Mouse (Mus musculus): ENCODE measurements around the gene Net1. TPM values are rescaled to one million over a fixed set of nuclear protein-coding genes. Genes with fewer than 3 reads are reported as not detected.

Gene Net1
- polyA plus RNA-seq (2012; rRNA removed), result 18.5 and 18.7 TPM in 2 replicates

DNA sequence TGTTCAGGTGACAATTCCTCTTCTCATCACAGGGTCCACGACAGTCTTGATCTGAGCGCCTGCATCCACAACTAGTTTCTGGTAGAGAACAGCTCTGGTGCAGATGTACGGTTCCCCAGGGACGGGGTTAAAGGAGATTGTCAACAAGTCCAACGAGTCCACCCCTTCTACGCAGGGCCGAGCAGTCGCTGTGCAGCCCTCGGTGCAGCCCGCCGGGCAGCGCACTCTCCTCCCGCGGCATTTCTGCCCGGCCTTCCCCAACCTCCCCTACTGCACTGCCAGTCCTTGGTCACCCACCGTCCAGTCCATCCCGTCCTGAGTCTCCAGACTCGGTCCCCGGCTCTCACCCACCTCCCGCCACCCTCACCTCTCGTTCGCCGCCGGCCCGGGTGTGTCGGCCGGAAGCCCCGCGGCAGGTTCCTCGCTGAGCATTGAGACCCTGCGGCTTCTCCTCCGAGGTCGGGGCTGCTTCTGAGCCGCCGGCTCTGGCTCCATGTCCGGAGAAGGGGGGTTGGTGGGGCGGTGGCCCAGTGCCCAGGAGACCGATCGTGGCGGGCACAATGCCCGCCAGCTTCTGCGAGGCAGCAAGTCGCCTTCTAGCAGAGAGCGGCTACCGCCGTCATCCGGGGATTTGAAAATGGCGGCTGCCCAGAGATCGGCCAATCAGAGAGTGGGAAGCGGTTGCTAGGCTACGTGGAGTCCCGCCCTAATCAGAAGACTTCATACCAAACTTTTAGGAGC is at the start of gene Net1, which contains the start of gene Tubal3:
Net1 (minus strand) TSS at position 650 of the 741 bp plus-strand sequence.
Tubal3 (plus strand) TSS at position 704 of the 741 bp plus-strand sequence.
- no peaks in the 10 kb centered on the region for H3K4me1 ChIP-seq (ENCODE audit: control insufficient read depth, insufficient read depth, low read length)
- TF ChIP-seq CTCF (IDR thresholded peaks at IDR 0.05; ENCODE audit: extremely low read depth, insufficient read depth, low read length), result no peak
- TF ChIP-seq POLR2A (IDR thresholded peaks at IDR 0.05; ENCODE audit: extremely low read depth, insufficient read depth, low read length), result no peak
- H3K4me3 ChIP-seq (ENCODE audit: insufficient read depth, low read length), result peak within 1 kb of the TSS; percentile 55
- H3K27ac ChIP-seq (ENCODE audit: insufficient read depth, low read length), result no peak within 1 kb of the TSS

DNA sequence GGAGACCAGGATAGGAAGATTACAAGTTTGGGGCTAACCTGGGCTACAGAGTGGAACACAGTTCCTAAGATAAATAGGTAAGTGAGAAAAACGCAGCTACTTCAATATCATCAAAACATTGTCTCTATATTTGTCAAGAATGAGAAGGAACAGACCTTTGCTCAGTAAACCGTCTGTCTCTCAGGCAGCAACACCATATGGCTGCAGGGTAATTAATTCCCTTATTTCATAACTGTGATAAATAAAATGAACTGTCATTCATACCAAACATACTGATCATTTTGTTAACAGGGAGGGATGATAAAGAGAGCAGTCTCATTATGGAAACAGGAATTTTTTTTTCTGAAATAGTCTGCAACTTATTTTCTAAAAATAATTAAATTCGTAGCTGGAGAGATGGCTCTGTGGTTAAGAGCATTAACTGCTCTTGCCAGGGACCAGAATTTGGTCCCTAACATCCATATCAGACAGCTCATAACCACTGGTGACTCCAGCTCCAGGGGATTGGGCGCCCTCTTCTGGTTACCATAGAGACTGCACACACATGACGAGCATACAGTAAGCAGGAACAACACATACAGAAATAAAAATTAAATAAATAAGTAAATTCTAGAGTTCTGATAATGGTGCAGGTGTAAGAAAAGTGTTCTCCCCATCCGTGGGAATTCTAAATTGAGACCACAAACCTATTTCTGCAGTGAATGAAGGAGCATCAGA is 33.3 kb upstream of the Net1 start:
- Histone ChIP-seq H3K4me1 (ENCODE audit: control insufficient read depth, insufficient read depth, low read length) (no peaks in the 10 kb centered on the region), H3K4me3 (ENCODE audit: insufficient read depth, low read length) (no peak overlapping the region), H3K27ac (ENCODE audit: insufficient read depth, low read length) (no peak overlapping the region)
- TF ChIP-seq CTCF (IDR thresholded peaks at IDR 0.05; ENCODE audit: extremely low read depth, insufficient read depth, low read length), result no peak
- TF ChIP-seq POLR2A (IDR thresholded peaks at IDR 0.05; ENCODE audit: extremely low read depth, insufficient read depth, low read length), result no peak

DNA sequence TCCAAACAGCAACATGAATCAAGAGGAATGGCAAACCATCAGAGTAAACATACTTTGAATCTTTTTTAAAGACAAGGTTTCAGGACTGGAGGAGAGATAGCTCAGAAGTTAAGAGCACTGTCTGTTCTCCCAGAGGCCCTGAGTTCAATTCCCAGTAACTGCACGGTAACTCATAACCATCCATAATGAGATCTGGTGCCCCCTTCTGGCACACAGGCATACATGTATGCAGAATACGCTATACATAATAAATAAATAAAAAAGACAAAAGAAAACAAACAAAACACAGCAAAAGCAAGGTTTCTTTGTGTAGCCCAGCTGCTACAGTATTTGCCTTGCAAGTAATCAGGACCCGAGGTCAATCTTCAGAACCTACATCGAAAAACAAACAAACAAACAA is 31.5 kb upstream of the Net1 start:
- H3K27ac ChIP-seq (ENCODE audit: insufficient read depth, low read length), result no peak overlapping the region
- H3K4me3 ChIP-seq (ENCODE audit: insufficient read depth, low read length), result no peak overlapping the region
- no peaks in the 10 kb centered on the region for H3K4me1 ChIP-seq (ENCODE audit: control insufficient read depth, insufficient read depth, low read length)
- TF ChIP-seq CTCF (IDR thresholded peaks at IDR 0.05; ENCODE audit: extremely low read depth, insufficient read depth, low read length), result no peak
- no peak for TF ChIP-seq POLR2A (IDR thresholded peaks at IDR 0.05; ENCODE audit: extremely low read depth, insufficient read depth, low read length)

DNA sequence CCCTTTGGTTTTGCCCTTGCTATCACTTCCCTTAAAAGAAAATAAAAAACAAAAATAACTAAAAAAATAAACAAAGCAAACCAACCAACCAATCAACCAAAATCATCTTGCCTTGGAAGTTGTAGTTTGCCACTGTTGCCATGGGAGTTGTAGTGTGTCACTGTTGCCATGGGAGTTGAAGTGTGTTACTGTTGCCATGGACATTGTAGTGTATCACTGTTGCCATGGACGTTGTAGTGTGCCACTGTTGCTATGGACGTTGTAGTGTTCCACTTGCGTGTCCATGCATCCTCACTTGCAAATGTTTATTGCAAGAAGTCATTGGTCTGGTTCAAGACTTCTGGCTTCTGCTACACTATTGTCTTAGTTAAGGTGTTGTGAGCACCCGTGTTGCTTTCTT is 29.2 kb upstream of the Net1 start:
- no peak overlapping the region for H3K27ac ChIP-seq (ENCODE audit: insufficient read depth, low read length)
- no peak overlapping the region for H3K4me3 ChIP-seq (ENCODE audit: insufficient read depth, low read length)
- no peaks in the 10 kb centered on the region for H3K4me1 ChIP-seq (ENCODE audit: control insufficient read depth, insufficient read depth, low read length)
- TF ChIP-seq POLR2A (IDR thresholded peaks at IDR 0.05; ENCODE audit: extremely low read depth, insufficient read depth, low read length), result no peak
- no peak for TF ChIP-seq CTCF (IDR thresholded peaks at IDR 0.05; ENCODE audit: extremely low read depth, insufficient read depth, low read length)

DNA sequence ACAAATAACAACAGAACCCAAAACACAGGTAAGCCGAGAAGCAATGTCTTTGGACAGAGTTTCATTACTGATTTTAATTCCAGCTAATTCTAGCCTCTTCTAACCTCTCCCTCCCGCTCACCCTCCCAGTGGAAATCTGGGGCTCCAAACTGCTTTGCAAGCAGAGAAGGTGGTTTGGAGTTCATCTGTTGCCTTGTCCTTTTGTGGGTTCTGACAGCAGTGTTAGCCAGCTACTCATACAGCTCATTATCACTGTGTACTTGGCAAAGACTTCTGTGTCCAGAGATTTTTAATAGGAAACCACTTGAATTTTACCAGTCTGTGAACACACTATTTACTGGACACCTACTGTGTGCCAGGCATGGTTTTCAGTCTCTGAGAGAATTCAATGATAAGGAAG is 27.2 kb upstream of the Net1 start, which contains the start of gene Ucn3:
Ucn3 (minus strand) TSS at position 101 of the 400 bp plus-strand sequence.
- TF ChIP-seq CTCF (IDR thresholded peaks at IDR 0.05; ENCODE audit: extremely low read depth, insufficient read depth, low read length) (no peak), POLR2A (IDR thresholded peaks at IDR 0.05; ENCODE audit: extremely low read depth, insufficient read depth, low read length) (no peak)
- no peaks in the 10 kb centered on the region for H3K4me1 ChIP-seq (ENCODE audit: control insufficient read depth, insufficient read depth, low read length)
- H3K4me3 ChIP-seq (ENCODE audit: insufficient read depth, low read length), result no peak within 1 kb of the TSS
- H3K27ac ChIP-seq (ENCODE audit: insufficient read depth, low read length), result no peak within 1 kb of the TSS

DNA sequence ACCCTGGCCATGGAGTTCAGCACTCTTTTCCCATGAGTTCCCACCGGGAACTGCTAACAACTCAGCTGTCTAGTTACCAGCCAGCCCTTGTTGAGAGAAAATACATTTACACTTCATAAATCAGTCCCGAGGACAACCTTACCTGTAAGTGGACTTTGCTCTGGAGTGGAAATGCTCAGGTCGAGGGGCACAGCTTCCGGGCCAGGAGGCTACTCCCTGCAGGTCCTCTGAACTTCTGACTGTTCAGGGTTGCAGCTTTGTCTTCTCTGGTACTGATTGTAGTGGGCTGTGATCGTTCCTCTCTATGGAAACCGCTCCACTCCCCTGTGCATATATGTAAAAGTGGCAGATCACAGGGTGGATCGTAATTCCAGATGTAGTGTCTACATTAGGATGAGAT is 26.7 kb upstream of the Net1 start:
- H3K27ac ChIP-seq (ENCODE audit: insufficient read depth, low read length), result no peak overlapping the region
- H3K4me1 ChIP-seq (ENCODE audit: control insufficient read depth, insufficient read depth, low read length), result no peaks in the 10 kb centered on the region
- no peak overlapping the region for H3K4me3 ChIP-seq (ENCODE audit: insufficient read depth, low read length)
- TF ChIP-seq POLR2A (IDR thresholded peaks at IDR 0.05; ENCODE audit: extremely low read depth, insufficient read depth, low read length) (no peak), CTCF (IDR thresholded peaks at IDR 0.05; ENCODE audit: extremely low read depth, insufficient read depth, low read length) (no peak)

DNA sequence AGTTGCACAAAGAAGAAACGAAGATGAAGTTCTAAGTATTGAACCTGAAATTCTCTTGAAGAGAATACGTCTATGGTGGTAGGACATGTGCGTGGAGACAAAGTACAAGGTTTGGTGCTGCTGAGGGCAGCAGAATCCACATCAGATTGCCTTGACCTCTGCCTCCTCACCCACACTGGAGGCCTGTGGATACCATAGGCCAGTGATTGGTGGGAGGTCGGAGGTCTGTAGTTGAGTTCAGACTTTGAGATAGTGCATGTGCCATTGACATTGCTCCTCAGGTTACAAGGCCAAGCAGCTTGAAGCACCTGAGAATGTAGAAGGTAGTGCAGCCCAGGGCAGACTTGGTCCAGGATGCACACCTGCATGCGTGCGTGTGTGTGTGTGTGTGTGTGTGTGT is 8.0 kb upstream of the Net1 start:
- TF ChIP-seq POLR2A (IDR thresholded peaks at IDR 0.05; ENCODE audit: extremely low read depth, insufficient read depth, low read length) (no peak), CTCF (IDR thresholded peaks at IDR 0.05; ENCODE audit: extremely low read depth, insufficient read depth, low read length) (no peak)
- Histone ChIP-seq H3K4me3 (ENCODE audit: insufficient read depth, low read length) (no peak overlapping the region), H3K27ac (ENCODE audit: insufficient read depth, low read length) (no peak overlapping the region), H3K4me1 (ENCODE audit: control insufficient read depth, insufficient read depth, low read length) (no peaks in the 10 kb centered on the region)

DNA sequence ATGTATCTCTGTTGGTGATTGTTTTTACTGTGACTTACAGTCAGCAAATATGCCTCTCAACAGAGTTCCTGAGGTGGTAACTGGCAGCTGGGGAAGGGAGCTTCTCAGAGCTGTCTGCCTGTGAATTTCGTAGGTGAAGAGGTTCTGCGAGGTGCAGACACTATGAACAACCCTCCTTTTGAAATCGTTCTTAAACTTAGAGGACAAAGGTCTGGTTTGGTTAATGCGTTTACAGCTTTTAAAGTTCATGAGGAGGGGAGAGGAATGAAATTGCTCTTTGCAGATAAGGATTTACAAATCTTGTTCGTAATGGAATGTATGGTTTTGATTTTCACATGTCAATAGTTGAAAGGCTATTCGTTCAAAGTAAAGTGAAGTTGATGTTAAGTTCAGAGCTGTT is 7.6 kb upstream of the Net1 start:
- Histone ChIP-seq H3K4me3 (ENCODE audit: insufficient read depth, low read length) (no peak overlapping the region), H3K27ac (ENCODE audit: insufficient read depth, low read length) (no peak overlapping the region), H3K4me1 (ENCODE audit: control insufficient read depth, insufficient read depth, low read length) (no peaks in the 10 kb centered on the region)
- TF ChIP-seq POLR2A (IDR thresholded peaks at IDR 0.05; ENCODE audit: extremely low read depth, insufficient read depth, low read length) (no peak), CTCF (IDR thresholded peaks at IDR 0.05; ENCODE audit: extremely low read depth, insufficient read depth, low read length) (no peak)

DNA sequence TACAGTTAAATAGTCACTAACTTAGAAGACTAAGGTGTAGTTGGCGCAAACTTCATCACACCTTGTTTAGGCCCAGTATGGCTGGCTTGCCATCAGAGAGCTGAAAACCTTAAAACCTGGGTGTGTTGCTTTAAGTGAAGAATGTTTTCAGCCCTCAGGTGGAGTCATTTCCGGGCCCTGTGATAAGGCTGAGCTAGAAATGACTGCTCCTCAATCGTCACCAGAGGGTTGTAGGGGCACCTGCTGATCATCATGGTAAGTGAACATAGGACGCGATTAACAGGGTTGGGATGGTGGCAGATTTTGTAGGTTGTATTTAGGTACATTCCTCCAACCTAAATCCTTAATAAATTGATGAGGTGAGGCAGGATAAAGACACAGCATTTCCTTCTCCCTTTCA is 6.5 kb upstream of the Net1 start:
- no peak overlapping the region for H3K4me3 ChIP-seq (ENCODE audit: insufficient read depth, low read length)
- H3K4me1 ChIP-seq (ENCODE audit: control insufficient read depth, insufficient read depth, low read length), result no peaks in the 10 kb centered on the region
- no peak overlapping the region for H3K27ac ChIP-seq (ENCODE audit: insufficient read depth, low read length)
- no peak for TF ChIP-seq CTCF (IDR thresholded peaks at IDR 0.05; ENCODE audit: extremely low read depth, insufficient read depth, low read length)
- TF ChIP-seq POLR2A (IDR thresholded peaks at IDR 0.05; ENCODE audit: extremely low read depth, insufficient read depth, low read length), result no peak

DNA sequence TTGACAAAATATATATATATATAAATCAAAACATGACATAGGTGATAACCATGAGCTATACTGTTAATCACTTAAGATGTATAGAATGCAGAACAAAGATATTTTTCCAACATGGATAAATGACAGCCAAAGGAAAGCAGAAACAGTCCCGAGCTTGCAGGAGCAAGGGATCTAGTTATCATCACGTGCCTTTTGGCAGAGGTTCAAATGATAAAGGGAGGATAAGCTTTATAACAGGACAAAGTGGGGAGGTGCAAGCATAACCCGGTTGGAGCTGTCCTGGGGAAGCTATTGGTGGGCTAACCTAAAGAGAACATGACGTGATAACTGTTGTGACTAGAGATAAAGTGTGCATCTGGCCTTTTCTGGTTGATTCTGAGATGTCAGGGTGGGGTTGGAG is 4.5 kb downstream of the Net1 start:
- no peak for TF ChIP-seq POLR2A (IDR thresholded peaks at IDR 0.05; ENCODE audit: extremely low read depth, insufficient read depth, low read length)
- no peak for TF ChIP-seq CTCF (IDR thresholded peaks at IDR 0.05; ENCODE audit: extremely low read depth, insufficient read depth, low read length)
- H3K4me3 ChIP-seq (ENCODE audit: insufficient read depth, low read length), result no peak overlapping the region
- H3K4me1 ChIP-seq (ENCODE audit: control insufficient read depth, insufficient read depth, low read length), result no peaks in the 10 kb centered on the region
- no peak overlapping the region for H3K27ac ChIP-seq (ENCODE audit: insufficient read depth, low read length)
